Mouse (Mus musculus) myocyte (in vitro differentiated cells): ENCODE data around the gene Klrb1c.

Source experiments
- CEBPB ChIP-seq: IDR thresholded peaks from 2 replicates; pipeline ENCODE4 v1.6.1; 2011; ENCODE audit warnings: mild to moderate bottlenecking, moderate library complexity; ENCODE audit not compliant: poor library complexity, insufficient read depth, severe bottlenecking
- MAX ChIP-seq: IDR thresholded peaks from one replicate; pipeline ENCODE4 v1.6.1; 2011; ENCODE audit warnings: low read depth, mild to moderate bottlenecking, control low read depth
- POLR2A ChIP-seq: IDR thresholded peaks from one replicate; pipeline ENCODE4 v1.6.1; 2011; ENCODE audit warnings: low read depth, mild to moderate bottlenecking, control low read depth, moderate library complexity; ENCODE audit not compliant: insufficient read length
- POLR2AphosphoS2 ChIP-seq: IDR thresholded peaks from one replicate; pipeline ENCODE4 v1.6.1; 2011; ENCODE audit warnings: low read depth, control low read depth; ENCODE audit not compliant: insufficient read length
- TCF12 ChIP-seq: IDR thresholded peaks from one replicate; pipeline ENCODE4 v1.6.1; 2011; ENCODE audit warnings: mild to moderate bottlenecking, control low read depth; ENCODE audit not compliant: poor library complexity, insufficient read depth, severe bottlenecking
- USF1 ChIP-seq: IDR thresholded peaks from one replicate; pipeline ENCODE4 v1.6.1; 2011; ENCODE audit warnings: low read depth, mild to moderate bottlenecking, control low read depth, moderate library complexity

GRCm38 (mm10) chr6:128765211-128765610 is 23.8 kb downstream of the Klrb1c start:
- TF ChIP-seq POLR2A (no peak), POLR2AphosphoS2 (no peak), USF1 (no peak), TCF12 (no peak), MAX (no peak), CEBPB (no peak)
